Mouse (Mus musculus) adrenal gland, adult 2 months (tissue): Measurements from ENCODE around the gene Gm4737. TPM values are rescaled to one million over a fixed set of nuclear protein-coding genes. Genes with fewer than 3 reads are reported as not detected.

ENCODE experiments used
- polyA plus RNA-seq: library from polyadenylated mRNA; depleted of rRNA; stranded (reverse); fragments of >200 nt; gene quantifications from 2 replicates; pipeline ENCODE4 v1.2.3, GENCODE M21; 2012; rRNA removed
- total RNA-seq, 2 experiments: library from RNA; stranded (reverse); gene quantifications; 2 replicates each; pipeline ENCODE4 v1.2.3; 2021

Gene Gm4737
- total and polyA plus RNA-seq, 3 experiments = 25.7 to 28.3 (median 26.2) TPM

Other genes starting within 250 kb of the Gm4737 start
- 10 to 100 TPM; 28.4 to 29.4 TPM for gene Phldb2, start 201.5 kb downstream of the Gm4737 start, total RNA-seq
- gene Phldb2, start 201.5 kb downstream of the Gm4737 start, polyA plus RNA-seq = 11.0 and 17.6 TPM in 2 replicates
- gene Plcxd2, start 144.9 kb downstream of the Gm4737 start, total RNA-seq = under 1 TPM; 0.35 to 0.62 TPM
- gene Plcxd2, start 144.9 kb downstream of the Gm4737 start, polyA plus RNA-seq = 0.13 and 0.21 TPM in 2 replicates
- not detected for gene Cd96, start 34.8 kb downstream of the Gm4737 start, total RNA-seq
- gene Cd96, start 34.8 kb downstream of the Gm4737 start, polyA plus RNA-seq = 0.09 TPM in 1 of 2 replicates, not detected in the other